Mouse (Mus musculus) lung, postnatal 0 days (tissue): ENCODE data around the gene Anapc13. TPM values are rescaled to one million over a fixed set of nuclear protein-coding genes. Genes with fewer than 3 reads are reported as not detected.

Source experiments
- ATAC-seq: fragments of 200-750 bp; cut with Nextera tagmentation; 2 replicates; pipeline ENCODE4 v1.8.0; 2017; ENCODE audit warnings: moderate library complexity
- DNase-seq: peaks from one replicate; pipeline ENCODE4 v3.0.0-alpha.2; 2016; ENCODE audit warnings: low spot score
- H3K27ac ChIP-seq: fragments of 300-500 bp; sonication (generic); 2 replicates; pipeline ENCODE4 v1.5.1; 2014; ENCODE audit warnings: antibody characterized with exemption, mild to moderate bottlenecking, low read length, mixed read lengths
- H3K27me3 ChIP-seq: fragments of 300-500 bp; sonication (generic); replicated peaks from 2 replicates; pipeline ENCODE4 v1.6.1; 2014; ENCODE audit warnings: low read length, mixed read lengths; ENCODE audit not compliant: insufficient read depth
- H3K36me3 ChIP-seq: fragments of 300-500 bp; sonication (generic); 2 replicates; pipeline ENCODE4 v1.6.1; 2014; ENCODE audit warnings: low read length, mixed read lengths; ENCODE audit not compliant: insufficient read depth
- H3K4me1 ChIP-seq: fragments of 300-500 bp; sonication (generic); 2 replicates; pipeline ENCODE4 v1.6.1; 2014; ENCODE audit warnings: antibody characterized with exemption, low read depth, low read length, mixed read lengths; ENCODE audit not compliant: insufficient read depth
- H3K4me2 ChIP-seq: fragments of 300-500 bp; sonication (generic); replicated peaks from 2 replicates; pipeline ENCODE4 v1.6.1; 2014; ENCODE audit warnings: low read depth, mild to moderate bottlenecking, low read length, moderate library complexity, mixed read lengths
- H3K4me3 ChIP-seq: fragments of 300-500 bp; sonication (generic); 2 replicates; pipeline ENCODE4 v1.5.1; 2014; ENCODE audit warnings: low read depth, low read length
- H3K9ac ChIP-seq: fragments of 300-500 bp; sonication (generic); replicated peaks from 2 replicates; pipeline ENCODE4 v1.6.1; 2014; ENCODE audit warnings: low read depth, mild to moderate bottlenecking
- H3K9me3 ChIP-seq: fragments of 300-500 bp; sonication (generic); 2 replicates; pipeline ENCODE4 v1.6.1; 2016; ENCODE audit warnings: low read length, mixed read lengths
- CTCF ChIP-seq: IDR thresholded peaks from 2 replicates; pipeline ENCODE4 v1.5.1; 2016; ENCODE audit warnings: antibody characterized with exemption, mild to moderate bottlenecking
- EP300 ChIP-seq: IDR thresholded peaks from 2 replicates; pipeline ENCODE4 v1.6.1; 2016; ENCODE audit warnings: antibody characterized with exemption, mild to moderate bottlenecking, control low read depth
- WGBS: fragments of 180-500 bp; shearing (Covaris S2); extraction: QIAGEN DNeasy Blood & Tissue Kit; methylation state at CpG from one replicate; pipeline ENCODE4 v1.1.7; 2014; 5-methylcytosine and 5-hydroxymethylcytosine counted together
- polyA plus RNA-seq: library from polyadenylated mRNA; unstranded; fragments of >200 nt; fragmentation: Nextera tagmentation; extraction: Ambion mirVana; gene quantifications from 2 replicates; pipeline ENCODE4 v1.2.1, GENCODE M21; 2015

Gene Anapc13
- 140 and 151 TPM in 2 replicates for polyA plus RNA-seq

DNA sequence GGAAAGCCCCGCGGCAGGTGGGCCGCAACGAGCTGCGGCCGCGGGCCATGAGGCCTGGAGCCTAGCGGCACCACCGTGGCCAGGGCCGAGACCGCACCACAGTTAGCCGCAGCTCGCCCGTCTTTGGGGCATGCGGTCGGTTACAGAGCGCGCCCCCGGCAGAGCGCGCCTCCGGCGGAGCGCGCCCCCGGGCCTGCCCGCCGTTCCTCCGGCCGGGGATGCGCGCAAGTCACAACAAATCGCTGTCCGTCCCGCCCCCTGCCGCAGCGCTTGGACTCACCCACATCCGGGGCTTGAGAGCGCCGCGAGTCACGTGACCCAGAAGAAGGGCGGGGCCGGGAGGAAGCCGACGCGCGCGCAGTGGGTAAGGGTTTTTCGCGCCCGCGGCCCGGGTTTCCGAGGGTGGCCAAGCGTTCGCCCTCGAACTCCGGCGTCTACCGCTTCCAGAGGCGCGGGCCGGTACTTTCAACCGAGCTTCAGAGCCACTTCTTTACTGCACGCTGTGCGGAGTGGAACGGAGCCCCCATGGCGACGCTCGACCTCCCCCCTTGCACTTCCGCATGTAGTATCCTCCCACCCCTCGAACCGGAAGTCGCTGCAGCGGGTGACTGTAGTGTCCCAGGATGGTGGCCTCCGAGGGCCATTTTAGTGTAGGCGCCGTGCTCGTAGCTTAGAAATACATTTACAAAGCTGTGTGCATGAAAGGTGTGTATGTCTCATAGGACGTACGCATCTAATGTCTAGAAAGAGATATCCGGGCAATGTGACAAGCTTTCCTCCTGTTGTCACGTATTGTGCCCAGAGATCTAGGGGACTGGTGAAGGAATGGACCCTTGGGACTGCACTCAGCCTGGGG, at the start of gene Anapc13, which contains the start of gene Cep63:
Gene Anapc13, plus strand, starts transcription at position 314 of the 856 bp plus-strand sequence.
Gene Cep63, minus strand, starts transcription at position 552 of the 856 bp plus-strand sequence.
- no peaks in the 10 kb centered on the region for H3K9me3 ChIP-seq
- peak; percentile 95 for ATAC-seq
- peak; percentile 98 for DNase-seq
- H3K27me3 ChIP-seq: no peaks in the 10 kb centered on the region
- peak within 1 kb of the TSS; percentile 94 for H3K27ac ChIP-seq
- peak within 1 kb of the TSS; percentile 89 for H3K4me3 ChIP-seq
- WGBS: under 1% methylated on average over 72 of the region's 84 CpGs
- H3K4me2 ChIP-seq: peak within 1 kb of the TSS; percentile 88
- H3K4me1 ChIP-seq: peaks cover 15% of the 10 kb centered on the region
- TF ChIP-seq CTCF (peak; percentile 40), EP300 (peak; percentile 81)
- H3K36me3 ChIP-seq: no peaks in the 10 kb centered on the region
- H3K9ac ChIP-seq: peak within 1 kb of the TSS; percentile 84

DNA sequence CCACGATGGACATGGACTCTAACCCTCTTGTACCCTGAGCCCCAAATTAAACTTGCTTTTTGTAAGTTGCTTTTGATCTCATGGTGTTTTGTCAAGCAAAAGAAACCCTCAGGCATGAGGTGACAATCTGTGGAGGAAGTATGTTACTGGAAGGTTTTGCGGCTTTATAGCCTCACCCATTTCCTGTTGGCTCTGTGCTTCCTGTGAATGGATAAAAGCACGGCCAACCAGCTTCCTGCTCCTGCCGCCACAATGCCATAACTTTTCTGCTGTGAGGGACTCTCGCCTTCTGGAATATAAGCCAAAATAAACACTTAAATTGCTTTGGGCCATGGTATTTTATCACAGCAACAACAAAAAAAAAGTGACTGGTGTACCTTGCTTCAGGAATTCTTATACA, 48.6 kb upstream of the Anapc13 start:
- DNase-seq (peak; percentile 52), ATAC-seq (no peak)
- Histone ChIP-seq H3K9ac (no peak overlapping the region), H3K36me3 (no peaks in the 10 kb centered on the region), H3K4me3 (no peak overlapping the region), H3K27ac (no peak overlapping the region), H3K9me3 (no peaks in the 10 kb centered on the region), H3K4me2 (no peak overlapping the region), H3K4me1 (no peaks in the 10 kb centered on the region), H3K27me3 (no peaks in the 10 kb centered on the region)
- 35% methylated on average over 5 of the region's 5 CpGs for WGBS
- TF ChIP-seq CTCF: no peak

- H3K9ac ChIP-seq: no peak overlapping the region
- no peak overlapping the region for H3K4me3 ChIP-seq
- DNase-seq: no peak
- no peaks in the 10 kb centered on the region for H3K27me3 ChIP-seq
- no peaks in the 10 kb centered on the region for H3K4me1 ChIP-seq
- H3K9me3 ChIP-seq: no peaks in the 10 kb centered on the region
- no peaks in the 10 kb centered on the region; the same call in 1 of the 2 replicates for H3K36me3 ChIP-seq
- ATAC-seq: no peak
- WGBS: 75% methylated on average over 12 of the region's 12 CpGs
- H3K27ac ChIP-seq: no peak overlapping the region
- TF ChIP-seq CTCF: no peak
- no peak for TF ChIP-seq EP300
- H3K4me2 ChIP-seq: no peak overlapping the region
Measured at GRCm38 (mm10) chr9:102581921-102582469, 44.1 kb upstream of the Anapc13 start.

- no peaks in the 10 kb centered on the region for H3K27me3 ChIP-seq
- DNase-seq (no peak), ATAC-seq (no peak)
- no peak overlapping the region for H3K27ac ChIP-seq
- H3K4me1 ChIP-seq: no peaks in the 10 kb centered on the region
- WGBS: 76% methylated on average over 5 of the region's 5 CpGs
- no peaks in the 10 kb centered on the region for H3K9me3 ChIP-seq
- H3K4me3 ChIP-seq: no peak overlapping the region
- no peak overlapping the region for H3K4me2 ChIP-seq
- TF ChIP-seq CTCF (no peak), EP300 (no peak)
- H3K9ac ChIP-seq: no peak overlapping the region
- no peaks in the 10 kb centered on the region; the same call in 1 of the 2 replicates for H3K36me3 ChIP-seq
Measured at GRCm38 (mm10) chr9:102587347-102587746, 38.7 kb upstream of the Anapc13 start.

DNA sequence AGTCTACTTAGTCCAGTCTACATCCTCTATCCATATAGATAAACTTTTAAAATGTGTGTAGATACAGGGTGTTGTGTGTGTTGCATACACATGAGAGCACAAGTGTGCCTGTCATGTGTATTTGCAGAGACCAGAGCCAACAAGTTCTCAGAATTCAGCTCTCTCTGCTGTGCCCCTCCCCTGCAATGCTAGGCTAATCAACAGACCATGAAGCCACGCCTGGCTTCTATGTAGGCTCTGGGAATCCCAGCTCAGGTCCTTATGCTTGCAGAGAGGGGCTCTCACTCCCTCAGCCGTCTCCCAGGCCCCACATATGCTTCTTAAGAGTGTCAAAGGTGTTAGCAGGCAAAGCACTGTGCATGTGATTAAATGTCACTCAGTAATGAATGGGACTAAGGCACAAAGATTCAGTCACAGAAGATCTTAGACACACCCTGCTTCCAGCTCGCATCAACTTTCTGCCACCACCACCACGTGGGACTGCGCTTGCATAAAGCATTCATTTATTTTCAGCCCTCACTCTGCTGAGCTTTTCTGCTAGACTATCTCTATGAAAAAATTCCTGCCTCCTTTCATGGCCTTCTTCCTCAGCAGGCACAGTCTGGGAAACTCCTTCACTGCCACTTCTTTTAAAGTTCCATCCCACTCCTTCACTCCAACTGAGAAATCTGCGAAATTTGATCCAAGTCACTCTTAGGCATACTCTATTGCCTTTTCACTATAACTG, 31.3 kb upstream of the Anapc13 start:
- no peaks in the 10 kb centered on the region for H3K9me3 ChIP-seq

More for the DNA sequence above, 31.3 kb upstream of the Anapc13 start:
- no peak overlapping the region for H3K9ac ChIP-seq
- H3K4me1 ChIP-seq: no peaks in the 10 kb centered on the region
- no peak for TF ChIP-seq CTCF
- TF ChIP-seq EP300: no peak
- H3K36me3 ChIP-seq: peaks cover 7% of the 10 kb centered on the region; the same call in 1 of the 2 replicates
- H3K27me3 ChIP-seq: no peaks in the 10 kb centered on the region
- no peak overlapping the region for H3K4me3 ChIP-seq
- H3K27ac ChIP-seq: no peak overlapping the region
- H3K4me2 ChIP-seq: no peak overlapping the region
- WGBS: 55% methylated on average over 6 of the region's 6 CpGs
- no peak for DNase-seq
- ATAC-seq: no peak
